Comparison of ENCODE assay signal across 8 mouse cellular contexts in genomic region chr12:106378303-106379075, GRCm38 (mm10).
DNase-seq lines count a peak whose midpoint lies in the region; ATAC-seq and TF ChIP-seq lines count a peak whose summit lies in the region.

No protein-coding gene starts in this region.

- intact Hi-C loops in heart, postnatal 36 days (cut with DNase I), result no loop called here

- no peak for TF ChIP-seq CTCF in heart, postnatal 0 days (IDR thresholded peaks at IDR 0.05; ENCODE audit: low read depth)
- TF ChIP-seq CTCF in lung, adult 2 months (IDR thresholded peaks at IDR 0.05; ENCODE audit: insufficient read depth, low read length), result no peak

- no peak for TF ChIP-seq POLR2A in lung, adult 2 months (IDR thresholded peaks at IDR 0.05; ENCODE audit: borderline replicate concordance, extremely low read depth, low read depth, low read length)

- no peak for DNase-seq in heart, postnatal 0 days (ENCODE audit: low spot score)
- no peak for DNase-seq in heart, postnatal 36 days
- DNase-seq in forebrain, embryonic 11.5 days (ENCODE audit: low spot score), result peak; percentile 65
- DNase-seq in kidney, postnatal 14 days, result peak; percentile 9
- no peak for DNase-seq in urinary bladder, adult 18-20 months (ENCODE audit: low spot score in 2 of 2)
- DNase-seq in lung, adult 2 months, result no peak
- no peak for DNase-seq in ovary, postnatal 14 days (ENCODE audit: low spot score)

- TF ChIP-seq EP300 in heart, postnatal 0 days (IDR thresholded peaks at IDR 0.05; ENCODE audit: low read depth), result no peak

- H3K4me2 ChIP-seq in heart, postnatal 0 days (ENCODE audit: low read depth, low read length), result peak overlapping the region; percentile 58
- peak overlapping the region; percentile 61 for H3K4me2 ChIP-seq in forebrain, embryonic 11.5 days (ENCODE audit: low read depth, low read length, severe bottlenecking)
- H3K4me2 ChIP-seq in neural tube, embryonic 14.5 days (ENCODE audit: low read depth, low read length), result peak overlapping the region; percentile 38

- no peak for ATAC-seq in heart, postnatal 0 days (ENCODE audit: insufficient read depth, low read depth)
- no peak for ATAC-seq in forebrain, embryonic 11.5 days (replicated peaks; ENCODE audit: low FRiP score)
- no peak for ATAC-seq in neural tube, embryonic 14.5 days (ENCODE audit: low read depth)

- no peak overlapping the region for H3K9ac ChIP-seq in heart, postnatal 0 days (replicated peaks; ENCODE audit: low read depth, low read length)
- H3K9ac ChIP-seq in forebrain, embryonic 11.5 days (ENCODE audit: low read length), result peak overlapping the region; percentile 55
- H3K9ac ChIP-seq in neural tube, embryonic 14.5 days (replicated peaks; ENCODE audit: low read depth, low read length), result 0 out of 2 replicates have a peak overlapping the region, but pooled peaks have one; percentile 25

- WGBS in heart, postnatal 0 days, result 26% methylated on average over 19 of the region's 19 CpGs
- 10% methylated on average over 19 of the region's 19 CpGs for WGBS in forebrain, embryonic 11.5 days
- WGBS in neural tube, embryonic 14.5 days, result 14% methylated on average over 19 of the region's 19 CpGs
- 27% methylated on average over 19 of the region's 19 CpGs for WGBS in lung, adult 2 months

- no peak overlapping the region for H3K27ac ChIP-seq in heart, postnatal 0 days (ENCODE audit: low read depth)
- no peak overlapping the region for H3K27ac ChIP-seq in forebrain, embryonic 11.5 days (ENCODE audit: low read depth, low read length)
- H3K27ac ChIP-seq in neural tube, embryonic 14.5 days (ENCODE audit: low read depth, low read length), result no peak overlapping the region

- H3K27me3 ChIP-seq in heart, postnatal 0 days (ENCODE audit: control insufficient read depth, insufficient read depth, low read length), result 0 out of 2 replicates have a peak, but pooled peaks cover 6% of the 10 kb centered on the region
- H3K27me3 ChIP-seq in forebrain, embryonic 11.5 days (ENCODE audit: control insufficient read depth, insufficient read depth, low read length), result 0 out of 2 replicates have a peak, but pooled peaks cover 4% of the 10 kb centered on the region
- no peaks in the 10 kb centered on the region for H3K27me3 ChIP-seq in neural tube, embryonic 14.5 days (ENCODE audit: control insufficient read depth, insufficient read depth, low read length)

- peak overlapping the region; percentile 28 for H3K4me3 ChIP-seq in heart, postnatal 0 days (ENCODE audit: low read depth, low read length)
- H3K4me3 ChIP-seq in forebrain, embryonic 11.5 days (ENCODE audit: low read depth, low read length), result peak overlapping the region; percentile 19; the same call in 1 of the 2 replicates
- peak overlapping the region; percentile 9; the same call in 1 of the 2 replicates for H3K4me3 ChIP-seq in neural tube, embryonic 14.5 days (ENCODE audit: low read depth, low read length)
- H3K4me3 ChIP-seq in lung, adult 2 months (replicated peaks; ENCODE audit: extremely low read depth, low read depth, low read length), result no peak overlapping the region

- no peaks in the 10 kb centered on the region for H3K4me1 ChIP-seq in heart, postnatal 0 days (ENCODE audit: control insufficient read depth, insufficient read depth)
- H3K4me1 ChIP-seq in forebrain, embryonic 11.5 days (replicated peaks; ENCODE audit: control insufficient read depth, insufficient read depth, low read length), result peaks cover 10% of the 10 kb centered on the region; the same call in 1 of the 2 replicates
- peaks cover 15% of the 10 kb centered on the region; the same call in 1 of the 2 replicates for H3K4me1 ChIP-seq in neural tube, embryonic 14.5 days (ENCODE audit: control insufficient read depth, insufficient read depth, low read length)
- H3K4me1 ChIP-seq in lung, adult 2 months (ENCODE audit: control insufficient read depth, insufficient read depth, low read length), result no peaks in the 10 kb centered on the region

- H3K36me3 ChIP-seq in heart, postnatal 0 days (replicated peaks; ENCODE audit: control insufficient read depth, insufficient read depth, low read length), result no peaks in the 10 kb centered on the region
- no peaks in the 10 kb centered on the region for H3K36me3 ChIP-seq in forebrain, embryonic 11.5 days (ENCODE audit: control insufficient read depth, insufficient read depth, low read length)
- H3K36me3 ChIP-seq in neural tube, embryonic 14.5 days (ENCODE audit: control insufficient read depth, insufficient read depth, low read length), result no peaks in the 10 kb centered on the region

- H3K9me3 ChIP-seq in heart, postnatal 0 days (replicated peaks; ENCODE audit: control insufficient read depth, low read length), result no peaks in the 10 kb centered on the region
- H3K9me3 ChIP-seq in forebrain, embryonic 11.5 days (ENCODE audit: control insufficient read depth, low read length), result no peaks in the 10 kb centered on the region
- no peaks in the 10 kb centered on the region for H3K9me3 ChIP-seq in neural tube, embryonic 14.5 days (ENCODE audit: control insufficient read depth, low read length)

Comparison
In these comparisons a context has a peak if more than half of its experiments do, and no peak if none do; other contexts are left out.
1. DNase-seq: peak in forebrain, embryonic 11.5 days (single experiment) and kidney, postnatal 14 days (single experiment); none in heart, postnatal 0 days (single experiment), heart, postnatal 36 days (0 of 2), urinary bladder, adult 18-20 months (0 of 2), lung, adult 2 months (single experiment) and ovary, postnatal 14 days (single experiment).
2. Peak in every context shown above with its lines, with median percentiles within 50 percentile points of each other: H3K4me2 ChIP-seq.